In genomic region chr8:77524906-77525305, GRCm38 (mm10) we compare ENCODE assay signal across 15 mouse cellular contexts. TPM values are rescaled to one million over a fixed set of nuclear protein-coding genes. Genes with fewer than 3 reads are reported as not detected.
A peak's percentile ranks its signal among the peaks of the same experiment; 100 is the strongest.
DNase-seq lines count a peak whose midpoint lies in the region; ATAC-seq and TF ChIP-seq lines count a peak whose summit lies in the region.
"Had no signal": no experiment of that assay in that cellular context is flagged by ENCODE, and none has a peak within 500 bp of the region (broad histone marks: within the 10 kb centered on the region; RNA-seq: fewer than 3 reads in every experiment).

No protein-coding gene starts in this region.

- TF ChIP-seq CTCF in CH12.LX (conservative IDR thresholded peaks at IDR 0.05 in 1 of 2, IDR thresholded peaks at IDR 0.05 in 1 of 2; ENCODE audit: low read depth in 2 of 2, low read length in 2 of 2), result peak in 1 of 2 experiments; percentile 51; a peak in 2 of 4 replicates

- H3K27me3 ChIP-seq in forebrain, embryonic 11.5 days (ENCODE audit: control insufficient read depth, insufficient read depth, low read length), result no peaks in the 10 kb centered on the region
- H3K27me3 ChIP-seq in forebrain, embryonic 14.5 days (replicated peaks; ENCODE audit: control insufficient read depth, insufficient read depth, low read length), result no peaks in the 10 kb centered on the region
- no peaks in the 10 kb centered on the region for H3K27me3 ChIP-seq in kidney, embryonic 16.5 days (ENCODE audit: insufficient read depth, low read length)
- H3K27me3 ChIP-seq in CH12.LX (replicated peaks), result no peaks in the 10 kb centered on the region
- H3K27me3 ChIP-seq in embryonic facial prominence, embryonic 10.5 days (replicated peaks; ENCODE audit: low read depth, poor library complexity, severe bottlenecking), result no peaks in the 10 kb centered on the region
- H3K27me3 ChIP-seq: embryonic facial prominence, embryonic 13.5 days; heart, embryonic 15.5 days; hindbrain, embryonic 15.5 days; liver, embryonic 15.5 days; midbrain, embryonic 13.5 days had no signal

- H3K4me3 ChIP-seq in forebrain, embryonic 11.5 days (ENCODE audit: low read depth, low read length), result no peak overlapping the region
- no peak overlapping the region for H3K4me3 ChIP-seq in forebrain, embryonic 14.5 days (ENCODE audit: low read depth, low read length)
- no peak overlapping the region for H3K4me3 ChIP-seq in kidney, embryonic 16.5 days (ENCODE audit: low read length)
- no peak overlapping the region for H3K4me3 ChIP-seq in CH12.LX (replicated peaks in 1 of 3; ENCODE audit: low read depth in 2 of 3, low read length in 2 of 3, poor library complexity in 1 of 3)
- H3K4me3 ChIP-seq in embryonic facial prominence, embryonic 10.5 days, result no peak overlapping the region
- H3K4me3 ChIP-seq: embryonic facial prominence, embryonic 13.5 days; heart, embryonic 15.5 days; hindbrain, embryonic 15.5 days; liver, embryonic 15.5 days; midbrain, embryonic 13.5 days had no signal

- no peak for TF ChIP-seq EP300 in CH12.LX (IDR thresholded peaks at IDR 0.05; ENCODE audit: low read length)

- no peak overlapping the region for H3K4me2 ChIP-seq in forebrain, embryonic 11.5 days (ENCODE audit: low read depth, low read length, severe bottlenecking)
- no peak overlapping the region for H3K4me2 ChIP-seq in forebrain, embryonic 14.5 days (ENCODE audit: low read length)
- no peak overlapping the region for H3K4me2 ChIP-seq in kidney, embryonic 16.5 days (replicated peaks; ENCODE audit: low read depth, low read length)
- H3K4me2 ChIP-seq in CH12.LX (ENCODE audit: insufficient read depth, low read depth, poor library complexity, severe bottlenecking), result no peak overlapping the region
- H3K4me2 ChIP-seq: embryonic facial prominence, embryonic 13.5 days; hindbrain, embryonic 15.5 days; midbrain, embryonic 13.5 days had no signal

- in situ Hi-C loops in CH12.LX (cut with MboI; ENCODE audit: low pct_ligation_motif_present, low pct_unique_long_range_greater_than_20kb, low sequenced_read_pairs), result loop anchor here (10.0 kb wide), 1 partner anchor 100 kb away; no protein-coding TSS in a partner anchor

- H3K4me1 ChIP-seq in forebrain, embryonic 11.5 days (replicated peaks; ENCODE audit: control insufficient read depth, insufficient read depth, low read length), result no peaks in the 10 kb centered on the region
- H3K4me1 ChIP-seq in forebrain, embryonic 14.5 days (ENCODE audit: control insufficient read depth, insufficient read depth, low read length), result no peaks in the 10 kb centered on the region
- peaks cover 22% of the 10 kb centered on the region for H3K4me1 ChIP-seq in kidney, embryonic 16.5 days (ENCODE audit: insufficient read depth, low read length)
- no peaks in the 10 kb centered on the region for H3K4me1 ChIP-seq in CH12.LX (ENCODE audit: control insufficient read depth in 1 of 2, insufficient read depth in 2 of 2)
- no peaks in the 10 kb centered on the region for H3K4me1 ChIP-seq in embryonic facial prominence, embryonic 10.5 days
- H3K4me1 ChIP-seq: embryonic facial prominence, embryonic 13.5 days; hindbrain, embryonic 15.5 days; midbrain, embryonic 13.5 days had no signal

- dilution Hi-C loops in CH12.LX (cut with MboI; ENCODE audit: extremely low pct_ligation_motif_present, extremely low pct_unique_long_range_greater_than_20kb, low sequenced_read_pairs), result no loop called here

- no peak overlapping the region for H3K9ac ChIP-seq in forebrain, embryonic 11.5 days (ENCODE audit: low read length)
- H3K9ac ChIP-seq in forebrain, embryonic 14.5 days (ENCODE audit: low read length), result no peak overlapping the region
- H3K9ac ChIP-seq in kidney, embryonic 16.5 days (replicated peaks; ENCODE audit: low read length), result no peak overlapping the region
- H3K9ac ChIP-seq in CH12.LX (ENCODE audit: insufficient read depth, low read depth), result no peak overlapping the region
- H3K9ac ChIP-seq: embryonic facial prominence, embryonic 13.5 days; heart, embryonic 15.5 days; hindbrain, embryonic 15.5 days; liver, embryonic 15.5 days; midbrain, embryonic 13.5 days had no signal

- 85% methylated on average over 2 of the region's 2 CpGs for WGBS in forebrain, embryonic 11.5 days
- 89% methylated on average over 2 of the region's 2 CpGs for WGBS in forebrain, embryonic 14.5 days
- WGBS in kidney, embryonic 16.5 days, result 90% methylated on average over 2 of the region's 2 CpGs
- WGBS in embryonic facial prominence, embryonic 10.5 days, result 87% methylated on average over 2 of the region's 2 CpGs

- ATAC-seq in forebrain, embryonic 11.5 days (replicated peaks; ENCODE audit: low FRiP score), result no peak
- ATAC-seq in forebrain, embryonic 14.5 days, result no peak
- ATAC-seq in kidney, embryonic 16.5 days (ENCODE audit: low FRiP score, low TSS enrichment), result no peak
- ATAC-seq: midbrain, embryonic 13.5 days had no signal

- H3K27ac ChIP-seq in forebrain, embryonic 11.5 days (ENCODE audit: low read depth, low read length), result no peak overlapping the region
- H3K27ac ChIP-seq in forebrain, embryonic 14.5 days (ENCODE audit: low read depth, low read length), result no peak overlapping the region
- H3K27ac ChIP-seq in kidney, embryonic 16.5 days (ENCODE audit: low read length), result peak overlapping the region; percentile 41; the same call in 1 of the 2 replicates
- no peak overlapping the region for H3K27ac ChIP-seq in CH12.LX (ENCODE audit: insufficient read depth, low read depth)
- H3K27ac ChIP-seq in embryonic facial prominence, embryonic 10.5 days (replicated peaks), result no peak overlapping the region
- H3K27ac ChIP-seq: embryonic facial prominence, embryonic 13.5 days; hindbrain, embryonic 15.5 days; liver, embryonic 15.5 days; midbrain, embryonic 13.5 days had no signal

- H3K36me3 ChIP-seq in forebrain, embryonic 11.5 days (ENCODE audit: control insufficient read depth, insufficient read depth, low read length), result no peaks in the 10 kb centered on the region
- no peaks in the 10 kb centered on the region for H3K36me3 ChIP-seq in forebrain, embryonic 14.5 days (ENCODE audit: control insufficient read depth, insufficient read depth, low read length)
- no peaks in the 10 kb centered on the region for H3K36me3 ChIP-seq in kidney, embryonic 16.5 days (ENCODE audit: insufficient read depth, low read length)
- H3K36me3 ChIP-seq in CH12.LX (replicated peaks in 1 of 2; ENCODE audit: control insufficient read depth in 1 of 2, insufficient read depth in 1 of 2, low read length in 1 of 2), result peaks cover 0 to 28% of the 10 kb centered on the region in 2 experiments
- H3K36me3 ChIP-seq in embryonic facial prominence, embryonic 10.5 days (replicated peaks), result no peaks in the 10 kb centered on the region; the same call in 1 of the 2 replicates
- H3K36me3 ChIP-seq: embryonic facial prominence, embryonic 13.5 days; heart, embryonic 15.5 days; hindbrain, embryonic 15.5 days; liver, embryonic 15.5 days; midbrain, embryonic 13.5 days had no signal

- no peaks in the 10 kb centered on the region for H3K79me2 ChIP-seq in CH12.LX (replicated peaks; ENCODE audit: control insufficient read depth, extremely low read depth, insufficient read depth, poor library complexity, severe bottlenecking)

- H3K9me3 ChIP-seq in forebrain, embryonic 11.5 days (ENCODE audit: control insufficient read depth, low read length), result no peaks in the 10 kb centered on the region
- H3K9me3 ChIP-seq in forebrain, embryonic 14.5 days (replicated peaks; ENCODE audit: control insufficient read depth, low read length), result no peaks in the 10 kb centered on the region
- H3K9me3 ChIP-seq in kidney, embryonic 16.5 days (ENCODE audit: low read length), result no peaks in the 10 kb centered on the region
- H3K9me3 ChIP-seq in CH12.LX (replicated peaks; ENCODE audit: low read length), result no peaks in the 10 kb centered on the region
- no peaks in the 10 kb centered on the region for H3K9me3 ChIP-seq in embryonic facial prominence, embryonic 10.5 days
- H3K9me3 ChIP-seq: embryonic facial prominence, embryonic 13.5 days; heart, embryonic 15.5 days; hindbrain, embryonic 15.5 days; liver, embryonic 15.5 days; midbrain, embryonic 13.5 days had no signal

- peak; percentile 24 for DNase-seq in forebrain, embryonic 11.5 days (ENCODE audit: low spot score)
- no peak for DNase-seq in forebrain, embryonic 14.5 days (ENCODE audit: low spot score)
- no peak for DNase-seq in kidney, postnatal 10 days
- no peak for DNase-seq in CH12.LX (ENCODE audit: extremely low read depth)
- DNase-seq in induced T-regulatory cell, adult 2 months (ENCODE audit: low read depth), result peak; percentile 35
- DNase-seq in embryonic facial prominence, embryonic 10.5 days (ENCODE audit: low spot score), result no peak
- DNase-seq in thymus, postnatal 25 days, result no peak
- DNase-seq: cerebellum, adult 11-12 months; lung, postnatal 36 days had no signal

- TF ChIP-seq RAD21 in CH12.LX (IDR thresholded peaks at IDR 0.05; ENCODE audit: low read depth, low read length), result peak; percentile 53

- TF ChIP-seq POLR2A in CH12.LX (IDR thresholded peaks at IDR 0.05; ENCODE audit: low read depth, low read length), result no peak

TF ChIP-seq in CH12.LX, 34 proteins besides CTCF, POLR2A, EP300 and RAD21:
- TF ChIP-seq SMC3 (IDR thresholded peaks at IDR 0.05; ENCODE audit: low read depth, low read length) (peak; percentile 56), ETS1 (conservative IDR thresholded peaks at IDR 0.05; ENCODE audit: low read depth, low read length) (no peak)

RNA-seq across cellular contexts. Expression of gene Arhgap10, which starts 7.2 kb away (rescaled TPM):
- polyA plus RNA-seq in forebrain, embryonic 11.5 days (2014; fragmentation: Nextera tagmentation; extraction: Ambion mirVana), result 12.2 and 15.4 TPM in 2 replicates
- 3.6 and 4.2 TPM in 2 replicates for polyA plus RNA-seq in forebrain, embryonic 14.5 days (2014; fragmentation: Nextera tagmentation; extraction: Ambion mirVana)
- polyA plus RNA-seq in kidney, embryonic 16.5 days (2015; fragmentation: Nextera tagmentation; extraction: Ambion mirVana), result 31.7 and 36.0 TPM in 2 replicates
- total RNA-seq in CH12.LX (2012; rRNA removed) (5.2 and 5.9 TPM in 2 replicates), CH12.LX (2014; rRNA removed) (2.7 and 3.1 TPM in 2 replicates)
- 3.9 and 4.8 TPM in 2 replicates for polyA plus RNA-seq in CH12.LX (2012; ENCODE audit: insufficient read length, low read depth)
- polyA plus RNA-seq in embryonic facial prominence, embryonic 10.5 days (2016; fragmentation: Nextera tagmentation; extraction: Ambion mirVana), result 25.5 and 26.1 TPM in 2 replicates

RNA-seq across cellular contexts. Expression of gene Prmt9, which starts 24.3 kb away (rescaled TPM):
- 18.5 and 20.1 TPM in 2 replicates for polyA plus RNA-seq in forebrain, embryonic 11.5 days (2014; fragmentation: Nextera tagmentation; extraction: Ambion mirVana)
- 22.7 and 24.1 TPM in 2 replicates for polyA plus RNA-seq in forebrain, embryonic 14.5 days (2014; fragmentation: Nextera tagmentation; extraction: Ambion mirVana)
- 21.2 and 23.2 TPM in 2 replicates for polyA plus RNA-seq in kidney, embryonic 16.5 days (2015; fragmentation: Nextera tagmentation; extraction: Ambion mirVana)
- 14.3 and 16.1 TPM in 2 replicates for total RNA-seq in CH12.LX (2012; rRNA removed)
- total RNA-seq in CH12.LX (2014; rRNA removed), result 16.9 and 17.4 TPM in 2 replicates
- 13.8 and 14.2 TPM in 2 replicates for polyA plus RNA-seq in CH12.LX (2012; ENCODE audit: insufficient read length, low read depth)
- 19.9 and 21.6 TPM in 2 replicates for polyA plus RNA-seq in embryonic facial prominence, embryonic 10.5 days (2016; fragmentation: Nextera tagmentation; extraction: Ambion mirVana)

Comparison
In these comparisons a context has a peak if more than half of its experiments do, and no peak if none do; other contexts are left out.
1. DNase-seq: peak in forebrain, embryonic 11.5 days (single experiment) and induced T-regulatory cell, adult 2 months (single experiment); none in forebrain, embryonic 14.5 days (single experiment), kidney, postnatal 10 days (single experiment), CH12.LX (single experiment), embryonic facial prominence, embryonic 10.5 days (single experiment) and thymus, postnatal 25 days (single experiment).